Mouse (Mus musculus): ENCODE data around the gene Gdi2.
A peak's percentile ranks its signal among the peaks of the same experiment; 100 is the strongest.
"Not testable (repeated sequence)": the region's sequence is repeated elsewhere in the genome, so short reads cannot be mapped to it uniquely, and the experiment has no call there.

The Gdi2 gene

DNA sequence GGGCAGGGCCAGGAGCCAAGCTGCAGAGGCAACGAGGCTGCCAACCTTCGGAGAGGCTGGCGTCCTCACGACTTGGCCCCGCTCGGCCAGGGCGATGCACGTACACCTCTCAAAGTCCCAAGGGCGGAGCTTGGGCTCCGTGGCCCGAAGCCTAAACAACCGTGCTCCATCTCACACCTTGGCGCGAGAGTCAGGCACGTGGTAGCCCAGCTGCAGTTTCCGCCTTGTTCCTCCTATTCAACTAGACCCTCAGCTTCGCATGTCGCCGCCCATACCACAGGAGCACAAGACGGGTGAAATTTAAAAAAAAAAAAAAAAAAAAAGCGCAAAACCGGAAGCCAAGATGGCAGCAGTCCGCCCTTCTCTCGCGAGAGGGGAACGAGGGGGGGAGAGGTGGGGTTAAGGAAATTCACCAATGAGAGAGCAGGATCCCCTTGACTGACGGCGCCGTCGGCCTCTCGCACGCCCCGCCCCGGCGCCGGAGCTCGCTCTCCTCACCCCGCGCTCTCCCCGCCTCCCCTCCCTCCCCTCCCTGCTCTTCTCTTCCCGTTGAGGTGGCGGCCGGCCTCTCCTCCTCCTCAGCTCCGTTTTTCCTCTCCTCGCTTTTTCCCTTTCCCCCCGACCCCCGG lies at the start of gene Gdi2:
Gdi2 (plus strand) TSS at position 470 of the 629 bp plus-strand sequence.
- DNase-seq (ENCODE audit: low read depth) = peak; percentile 98

DNA sequence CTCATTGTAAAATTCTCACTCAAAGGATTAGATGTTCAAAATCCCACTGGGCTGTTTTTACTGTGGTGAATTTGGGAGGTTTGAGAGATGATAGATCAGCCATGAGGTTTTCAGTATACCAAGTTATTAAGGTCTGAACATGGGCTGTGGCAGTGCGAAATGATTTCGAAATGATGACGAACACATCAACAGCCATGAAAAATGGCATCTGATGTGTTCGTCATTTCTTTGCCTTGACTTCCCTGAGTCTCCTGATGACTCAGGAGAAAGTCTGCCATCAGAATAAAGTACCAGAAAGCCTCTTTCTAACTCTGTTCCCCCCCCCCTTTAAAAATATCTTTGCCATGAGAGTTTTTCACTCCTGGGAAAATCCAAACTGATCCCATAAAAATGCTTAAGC lies 42.3 kb upstream of the Gdi2 start:
- DNase-seq (ENCODE audit: low read depth) = no peak

DNA sequence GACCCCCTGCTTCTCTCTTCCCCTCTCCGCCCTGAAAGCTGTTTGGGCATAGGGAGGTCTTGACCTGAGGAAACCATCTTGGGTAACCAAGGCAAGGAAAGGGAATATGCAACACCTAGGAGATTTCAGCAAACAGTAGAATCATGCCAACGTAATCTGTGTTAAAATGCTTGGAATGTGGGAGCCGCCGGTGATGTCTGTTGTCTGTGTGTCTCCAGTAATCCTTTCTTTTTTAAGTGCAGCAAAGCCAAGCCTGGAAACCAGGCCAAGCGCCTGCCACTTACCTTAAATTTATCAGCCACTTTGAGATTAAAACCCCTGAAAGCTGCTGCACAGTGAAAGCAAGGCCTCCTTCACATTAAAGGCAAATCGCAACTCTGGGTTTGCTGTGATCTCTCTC lies 36.8 kb upstream of the Gdi2 start:
- DNase-seq (ENCODE audit: low read depth) = not testable (repeated sequence)

DNA sequence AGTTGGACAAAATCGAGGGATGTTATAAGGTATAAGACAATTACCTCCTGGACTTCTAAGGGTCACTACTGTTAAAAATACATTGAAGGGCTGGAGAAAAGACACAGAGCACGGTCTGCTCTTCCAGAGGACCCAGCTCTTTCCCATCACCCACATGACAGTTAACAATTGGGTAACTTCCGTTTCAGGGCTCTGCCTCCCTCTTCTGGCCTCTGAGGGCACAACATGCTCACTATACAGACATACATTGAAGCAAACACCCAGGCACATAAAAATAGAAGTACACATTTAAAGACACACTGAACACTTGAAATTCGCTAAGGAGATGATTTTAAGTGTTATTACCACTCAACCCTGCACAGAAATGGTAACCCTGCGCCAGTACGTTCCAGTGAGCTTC lies 22.5 kb upstream of the Gdi2 start:
- DNase-seq (ENCODE audit: low read depth) = not testable (repeated sequence)

DNA sequence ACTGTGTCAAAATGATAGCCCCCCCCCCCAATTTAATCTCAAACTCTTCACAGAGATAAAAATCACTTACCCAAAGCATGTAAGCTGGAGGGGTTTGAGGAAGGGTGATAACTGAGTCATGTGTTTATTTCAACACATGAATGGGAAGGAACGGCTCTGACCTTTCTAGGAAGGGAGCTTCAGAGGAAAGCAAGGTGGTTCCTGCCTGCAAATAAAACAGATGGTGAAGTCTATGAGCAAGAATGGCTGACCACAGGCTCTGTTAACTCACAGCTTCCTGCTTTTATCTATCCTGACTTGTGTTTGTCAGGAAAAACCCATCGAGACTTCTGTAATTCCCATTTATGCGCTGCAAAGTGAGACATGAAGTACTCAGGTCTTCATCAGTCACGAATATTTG lies 18.5 kb upstream of the Gdi2 start:
- not testable (repeated sequence) for DNase-seq (ENCODE audit: low read depth)

DNA sequence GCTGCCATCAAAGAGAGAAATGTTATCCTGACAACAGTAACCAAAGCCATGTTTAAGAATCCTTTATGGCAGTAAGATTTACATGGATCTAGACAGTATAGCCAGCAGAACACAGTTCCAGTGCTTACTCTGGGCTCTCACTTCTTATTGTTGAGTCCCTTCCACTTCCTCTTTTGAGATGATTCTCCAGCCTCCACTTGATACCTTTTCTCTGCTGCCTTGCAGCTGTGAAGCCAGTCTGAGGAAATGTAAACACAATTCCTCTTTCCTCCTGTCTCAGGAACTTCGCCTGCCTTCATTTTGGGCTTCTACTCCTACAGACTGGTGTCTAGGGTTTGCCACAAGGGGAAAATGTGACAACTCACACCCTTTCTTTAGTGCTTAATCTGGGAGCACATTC lies 17.9 kb upstream of the Gdi2 start:
- not testable (repeated sequence) for DNase-seq (ENCODE audit: low read depth)

DNA sequence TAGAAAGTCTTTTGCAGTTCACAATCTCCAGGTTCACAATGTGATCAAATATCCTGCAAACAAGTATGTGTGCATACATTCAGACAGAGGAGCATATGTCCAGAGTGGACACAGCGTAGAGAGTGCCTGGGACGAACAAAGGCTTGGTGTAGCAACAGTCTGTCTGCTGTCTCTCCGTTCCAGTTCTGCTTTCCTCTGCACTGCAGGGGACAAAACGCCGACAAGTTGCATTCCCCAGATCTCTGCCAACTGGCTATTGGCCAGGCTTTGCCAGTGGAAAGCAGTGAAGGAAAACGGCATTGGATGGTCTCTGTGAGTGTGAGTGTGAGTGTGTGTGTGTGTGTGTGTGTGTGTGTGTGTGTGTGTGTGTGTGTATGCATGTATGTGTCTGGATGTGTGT lies 14.4 kb upstream of the Gdi2 start:
- no peak for DNase-seq (ENCODE audit: low read depth)

DNA sequence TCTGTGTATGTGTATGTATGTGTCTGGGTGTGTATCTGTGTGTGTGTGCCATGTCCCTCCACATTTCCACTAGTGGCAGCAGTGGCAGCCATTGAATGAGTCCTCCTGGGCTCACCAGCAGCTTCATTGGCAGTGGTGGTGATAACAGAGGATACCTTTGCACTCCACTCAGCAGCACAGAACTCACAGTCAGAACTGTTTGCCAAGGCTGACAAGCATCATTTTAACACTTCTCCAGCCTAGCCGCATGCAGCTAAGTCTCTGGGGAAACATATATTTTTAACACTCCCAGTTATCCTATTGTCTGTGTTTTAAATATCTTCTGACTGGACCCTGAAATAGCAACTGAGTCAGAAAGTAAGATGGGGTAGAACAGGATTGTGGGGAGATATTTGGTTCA lies 13.9 kb upstream of the Gdi2 start:
- DNase-seq (ENCODE audit: low read depth) = no peak

DNA sequence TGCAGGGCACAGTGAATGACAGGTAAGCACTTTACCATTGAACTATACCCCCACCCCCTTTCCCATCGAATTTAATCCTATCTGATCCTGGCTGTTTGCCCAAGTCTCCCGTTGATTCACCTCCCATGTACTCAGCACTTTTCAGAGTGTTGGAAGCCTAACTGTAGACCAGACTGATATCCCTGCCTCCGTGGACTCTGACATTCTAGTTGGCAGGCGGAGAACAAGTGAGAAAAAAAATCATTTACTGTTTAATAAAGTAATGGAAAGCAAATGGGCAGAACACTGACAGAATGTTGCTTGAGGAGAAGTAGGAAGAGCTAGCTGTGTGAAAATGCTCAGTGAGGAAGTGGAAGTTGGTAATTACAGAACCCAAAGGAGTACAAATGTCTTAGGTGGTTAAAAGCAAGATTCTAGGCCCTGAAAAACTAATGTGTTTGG lies 12.2 kb upstream of the Gdi2 start:
- DNase-seq (ENCODE audit: low read depth) = no peak

DNA sequence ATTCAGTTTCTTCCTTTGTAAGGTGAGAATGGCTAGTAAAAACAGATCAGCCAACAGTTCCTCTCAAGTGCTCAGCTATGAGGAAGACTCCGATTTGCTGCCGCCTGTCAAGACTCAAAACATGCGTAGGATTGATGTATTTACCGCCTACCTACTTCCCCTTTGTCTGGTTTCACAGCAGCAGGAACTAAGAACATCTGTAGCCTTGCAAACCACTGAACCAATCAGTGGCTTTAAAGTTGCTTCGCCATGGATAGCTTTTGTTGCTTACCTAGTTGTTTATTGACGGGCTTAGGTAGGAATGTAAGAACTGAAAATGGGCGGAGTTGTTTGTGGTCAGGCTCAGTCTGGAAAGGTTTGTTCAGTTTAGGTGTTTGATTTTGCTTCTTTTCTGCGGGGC lies 11.5 kb upstream of the Gdi2 start:
- DNase-seq (ENCODE audit: low read depth) = peak; percentile 84

DNA sequence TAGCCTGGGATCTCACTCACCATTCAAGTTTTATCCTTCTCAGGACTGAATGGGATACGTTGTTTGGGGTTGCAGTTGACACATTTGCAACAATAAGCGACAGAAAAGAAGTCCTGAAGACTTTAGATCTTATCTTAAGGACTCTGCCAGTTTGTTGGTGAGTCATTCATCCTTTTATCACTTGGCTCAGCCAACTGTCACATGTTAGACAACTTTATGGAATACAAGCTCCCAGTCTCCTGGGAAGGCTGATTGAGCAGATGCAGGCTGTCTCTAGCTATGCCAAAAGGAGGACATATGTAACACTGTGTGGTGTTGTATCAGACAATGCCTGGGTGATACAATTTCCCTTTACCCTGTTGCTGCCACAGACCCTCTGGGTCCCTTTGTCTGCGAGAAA lies 7.4 kb upstream of the Gdi2 start:
- no peak for DNase-seq (ENCODE audit: low read depth)

DNA sequence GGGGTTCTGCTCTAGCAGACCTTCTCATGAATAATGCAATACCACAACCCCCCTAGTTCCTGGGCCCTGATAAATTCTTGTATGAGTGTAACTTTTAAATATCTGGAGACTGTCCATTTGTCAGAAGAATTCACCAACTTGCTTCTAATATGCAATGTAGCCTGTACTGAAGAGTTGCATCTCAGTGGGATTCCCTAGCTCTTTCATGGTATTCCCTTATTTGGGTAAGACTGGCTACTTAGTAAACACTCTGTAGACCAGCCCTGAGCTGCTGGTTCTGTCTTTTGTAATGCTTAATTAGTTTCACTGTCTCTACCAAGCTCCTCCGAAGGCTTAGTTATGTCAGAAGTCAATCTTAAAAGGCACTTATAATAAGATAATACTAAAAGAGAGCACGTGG lies 6.7 kb upstream of the Gdi2 start:
- not testable (repeated sequence) for DNase-seq (ENCODE audit: low read depth)

DNA sequence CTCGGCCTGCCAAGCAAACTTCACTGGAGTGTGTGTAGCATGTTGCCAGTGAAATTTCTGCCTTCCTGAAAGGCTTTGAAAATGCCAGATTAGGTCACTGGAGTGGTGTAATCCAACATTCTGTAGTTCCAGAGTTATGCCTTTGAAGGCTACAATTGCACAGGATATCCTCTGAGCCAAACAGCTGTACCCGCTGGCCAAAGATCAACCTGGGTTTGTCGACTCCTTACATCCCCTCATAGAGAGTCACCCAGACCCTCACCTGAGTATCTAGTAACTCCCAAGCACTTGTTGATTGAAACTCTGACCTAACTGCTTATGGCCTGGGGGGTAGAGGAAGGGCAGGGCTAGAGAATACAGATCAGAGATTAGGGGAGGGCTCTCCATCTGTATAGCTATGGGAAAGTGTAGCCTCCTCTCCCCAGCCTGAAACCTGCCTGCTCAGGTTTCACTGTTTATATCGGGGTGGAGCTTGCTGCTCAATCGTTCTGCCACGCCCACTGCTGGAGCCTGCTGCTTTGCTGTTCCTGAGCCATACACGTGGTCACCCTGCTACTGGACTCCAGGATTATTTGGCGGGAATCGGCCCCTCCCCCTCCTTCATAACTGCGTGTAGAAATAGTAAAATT lies 6.1 kb upstream of the Gdi2 start:
- DNase-seq (ENCODE audit: low read depth) = no peak

DNA sequence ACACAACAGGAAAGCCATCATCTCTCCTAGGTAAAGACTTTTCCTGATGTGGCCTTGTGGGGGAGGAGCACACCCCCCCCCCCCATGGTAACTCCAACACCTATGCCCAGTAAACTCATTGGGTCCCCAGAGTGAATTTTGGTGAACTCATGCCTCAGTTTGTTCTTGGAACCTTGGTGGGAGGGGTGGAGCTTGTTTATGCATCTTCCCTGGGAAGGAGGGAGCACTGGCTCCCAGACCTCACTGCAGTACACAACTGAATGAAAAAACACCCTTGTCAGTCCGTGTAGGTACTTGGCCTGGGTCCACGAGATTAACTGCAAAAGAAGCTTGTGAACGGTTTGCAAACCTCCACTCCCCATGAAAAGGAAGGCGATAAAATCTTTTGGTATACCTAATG lies 5.4 kb upstream of the Gdi2 start:
- DNase-seq (ENCODE audit: low read depth) = no peak

DNA sequence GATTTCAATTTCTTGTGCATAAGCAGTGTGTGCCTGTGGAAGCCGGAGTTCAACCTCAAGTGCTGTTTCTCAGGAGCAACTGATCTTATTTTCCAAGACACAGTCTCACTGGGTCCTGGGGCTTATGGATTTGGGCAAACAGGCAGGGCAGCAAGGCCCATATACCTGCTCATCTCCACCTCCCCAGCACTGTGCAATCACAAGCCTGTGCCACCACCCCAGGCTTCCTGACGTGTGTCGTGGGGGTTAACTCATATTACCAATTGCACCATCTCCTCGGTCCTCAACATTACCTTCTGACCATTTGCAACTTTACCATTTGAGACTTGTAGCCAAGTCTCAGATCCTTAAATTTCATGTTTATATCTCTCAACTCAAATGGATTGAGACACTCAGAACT lies 3.7 kb upstream of the Gdi2 start:
- DNase-seq (ENCODE audit: low read depth) = no peak

DNA sequence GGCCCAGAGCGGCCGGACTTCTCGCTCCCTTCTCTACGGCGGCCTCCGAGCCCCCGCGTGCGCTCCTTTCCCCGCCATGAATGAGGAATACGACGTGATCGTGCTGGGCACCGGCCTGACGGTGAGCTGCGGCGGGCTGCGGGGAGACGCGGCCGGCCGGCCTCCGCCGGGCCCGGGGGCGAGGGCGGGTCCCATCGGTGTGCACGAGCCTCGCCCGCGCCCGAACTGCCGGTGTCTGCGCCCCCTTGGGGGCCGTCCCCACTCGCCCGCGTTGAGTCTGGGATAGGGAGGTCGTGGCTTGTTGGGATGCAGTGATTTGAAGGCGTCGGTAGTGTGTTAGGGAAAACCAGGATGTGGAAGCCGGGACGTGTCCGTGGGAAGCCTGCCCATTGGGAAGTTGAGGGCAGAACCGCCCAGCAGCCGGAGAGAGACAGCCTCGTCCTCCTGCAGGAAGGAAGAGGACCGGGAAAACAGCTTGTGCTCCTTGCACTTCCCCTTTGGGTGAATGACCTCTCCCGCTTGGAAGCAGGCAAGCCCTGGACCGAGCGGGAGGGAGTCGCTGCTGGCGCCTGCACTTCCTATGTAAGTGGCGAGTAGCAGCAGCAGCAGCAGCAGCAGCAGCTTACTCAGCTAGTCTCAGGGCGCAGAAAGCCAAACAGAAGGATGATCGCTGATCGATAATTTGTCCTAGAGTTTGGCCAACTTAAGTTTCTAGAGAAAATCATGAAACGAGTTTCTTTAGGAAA lies 533 bp downstream of the Gdi2 start:
- peak; percentile 64 for DNase-seq (ENCODE audit: low read depth)

DNA sequence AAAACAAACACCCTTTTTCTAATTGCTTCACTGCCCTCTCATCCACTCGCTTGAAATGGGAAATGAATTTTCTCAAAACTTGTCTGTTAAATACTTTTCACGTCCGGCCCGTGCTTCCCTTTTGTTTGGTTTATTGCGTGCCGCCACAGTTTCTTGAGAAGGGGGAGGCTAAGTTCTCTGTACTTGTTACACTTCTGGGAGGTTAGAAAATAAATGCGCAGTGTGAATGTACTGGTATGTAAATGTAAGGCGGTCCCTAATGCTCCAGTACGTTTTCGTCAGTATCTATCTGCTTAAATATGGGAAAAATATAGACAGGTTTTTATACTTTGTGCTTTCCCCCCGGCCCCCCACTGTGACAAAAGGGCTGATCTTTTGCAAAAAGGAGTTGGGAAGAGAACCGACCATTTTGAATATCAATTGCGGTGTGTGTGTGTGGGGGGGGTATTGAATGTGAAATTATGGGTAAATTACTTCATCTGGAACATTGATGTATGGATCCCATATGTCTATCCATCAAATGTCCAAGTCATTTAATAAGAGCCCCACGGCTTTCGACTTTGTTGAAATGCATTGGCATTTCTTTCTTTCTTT lies 1.2 kb downstream of the Gdi2 start:
- DNase-seq (ENCODE audit: low read depth) = no peak

DNA sequence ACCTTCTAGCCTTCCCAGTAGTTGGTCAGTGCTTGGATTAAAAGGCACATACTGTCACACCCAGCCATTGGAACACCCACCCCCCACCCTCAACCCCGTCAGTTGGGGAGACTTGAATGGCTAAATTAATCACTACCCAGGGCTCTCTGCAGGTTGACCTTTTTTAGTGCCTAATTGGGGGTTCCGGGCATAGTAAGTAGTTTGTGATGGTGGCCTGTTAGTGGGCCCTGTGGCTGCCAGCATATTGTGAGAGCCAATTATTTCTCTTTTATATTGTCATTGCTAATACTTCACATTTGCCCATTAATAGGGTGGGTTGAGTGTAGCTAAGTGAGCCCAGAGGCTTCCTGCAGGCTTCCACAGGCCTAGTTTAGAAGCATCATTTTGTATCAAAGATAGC lies 2.3 kb downstream of the Gdi2 start:
- no peak for DNase-seq (ENCODE audit: low read depth)

DNA sequence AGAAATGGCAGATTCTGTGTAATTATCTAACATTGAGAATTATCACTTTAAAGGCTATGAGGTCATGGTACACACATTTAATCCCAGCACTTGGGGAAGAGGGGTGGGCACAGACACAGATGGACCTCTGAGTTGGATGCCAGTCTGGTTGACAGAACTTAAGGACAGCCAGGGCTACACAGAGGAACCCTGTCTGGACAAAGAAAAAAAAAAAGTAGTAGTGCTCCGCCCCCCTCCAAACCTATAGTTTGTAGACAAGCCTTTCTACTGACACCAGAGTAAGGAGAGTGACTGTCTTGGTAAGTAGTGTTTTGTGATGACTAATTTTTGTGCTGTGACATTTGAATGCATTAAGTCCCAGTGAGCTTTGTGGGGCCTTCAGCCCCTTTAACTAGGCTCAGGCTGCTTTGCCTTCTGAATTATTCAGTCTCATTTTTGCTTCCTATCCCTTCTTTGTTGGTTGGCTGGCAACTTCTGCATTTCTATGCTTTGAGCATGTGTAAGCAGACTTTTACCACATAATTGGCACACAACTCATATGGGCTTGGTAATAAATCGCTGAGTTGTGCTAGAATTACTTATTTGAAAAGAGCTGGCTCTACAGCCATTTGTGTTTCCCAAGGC lies 3.4 kb downstream of the Gdi2 start:
- DNase-seq (ENCODE audit: low read depth) = no peak

DNA sequence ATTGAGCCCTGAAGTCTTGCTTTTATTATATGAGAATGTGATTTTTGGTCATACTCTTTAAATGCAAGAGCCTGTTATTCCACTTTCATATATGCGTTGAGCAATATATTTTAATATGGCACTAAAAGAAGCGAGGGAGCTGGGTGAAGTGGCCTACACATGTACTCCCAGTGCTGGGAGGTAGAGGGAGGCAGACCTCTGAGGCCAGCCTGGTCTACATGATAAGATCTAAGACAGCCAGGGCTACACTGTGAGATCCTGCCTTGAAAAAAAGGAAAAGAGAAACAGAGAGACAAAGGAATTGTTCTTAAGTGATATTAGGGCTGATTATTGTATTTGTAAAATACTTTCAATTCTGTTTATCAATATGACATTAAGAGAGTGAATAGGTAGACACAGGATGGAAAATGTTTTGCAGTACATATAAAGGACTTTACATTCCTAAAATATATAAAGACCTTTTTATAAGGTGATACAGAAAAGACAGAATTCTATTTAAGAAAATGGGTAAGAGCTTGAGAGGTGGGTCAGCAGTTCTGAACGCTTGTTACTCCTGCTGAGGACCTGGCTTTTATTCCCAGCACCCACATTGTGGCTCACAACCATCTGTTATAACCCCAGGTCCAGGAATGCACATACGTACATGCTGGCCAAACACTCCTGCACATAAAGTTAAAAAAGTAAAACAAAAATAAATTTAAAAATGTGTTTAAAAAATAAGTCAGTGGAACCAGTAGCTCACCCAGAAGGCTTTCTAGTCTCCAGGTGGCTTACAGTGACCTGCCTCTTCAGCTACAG lies 6.4 kb downstream of the Gdi2 start:
- no peak for DNase-seq (ENCODE audit: low read depth)

DNA sequence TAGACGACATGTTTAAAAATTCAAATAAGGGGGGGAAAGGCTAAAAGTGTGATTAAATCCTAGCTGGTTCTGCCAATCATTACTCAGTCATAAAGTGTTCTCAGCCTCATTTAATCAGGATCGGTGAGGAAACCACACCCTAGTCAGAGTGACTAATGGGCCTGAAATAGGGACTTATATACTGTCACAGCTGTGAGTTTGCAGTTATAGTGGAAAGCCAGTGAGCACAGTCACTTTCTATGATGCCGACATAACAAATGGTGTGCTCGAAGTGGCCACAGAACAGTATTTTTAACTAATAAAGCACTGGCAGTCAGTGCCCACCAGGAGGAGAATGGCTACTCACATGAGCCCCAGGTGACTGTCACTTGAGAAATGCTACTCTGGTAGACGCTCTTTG lies 7.1 kb downstream of the Gdi2 start:
- no peak for DNase-seq (ENCODE audit: low read depth)

DNA sequence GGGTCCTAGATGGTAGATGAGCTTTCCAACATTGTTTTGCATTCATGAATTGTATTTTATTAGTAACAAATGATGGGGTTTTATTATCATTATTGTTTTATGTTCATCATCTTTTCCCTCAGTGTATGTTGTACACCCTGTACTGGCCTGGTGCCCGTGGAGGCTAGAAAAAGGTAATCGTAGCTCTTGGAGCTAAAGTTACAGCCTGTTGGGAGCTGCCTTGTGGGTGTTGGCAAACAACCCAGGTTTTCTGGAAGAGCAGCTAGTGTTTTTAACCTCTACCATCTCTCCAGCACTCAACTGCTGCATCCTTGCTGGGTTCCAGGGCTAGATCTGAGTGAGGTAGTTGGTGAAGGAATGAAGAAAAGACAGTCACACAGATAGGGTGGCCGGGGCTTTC lies 9.5 kb downstream of the Gdi2 start:
- DNase-seq (ENCODE audit: low read depth) = no peak

Measured in naive thymus-derived CD4-positive, alpha-beta T cell, adult 2 months (primary cell).